Mouse (Mus musculus): ENCODE measurements around the gene Hecw2. TPM values are rescaled to one million over a fixed set of nuclear protein-coding genes. Genes with fewer than 3 reads are reported as not detected.

Hecw2 gene
- polyA plus RNA-seq, 1 experiment from 2014 or later: 4.5 TPM

- H3K4me2 ChIP-seq: no peak overlapping the region
- no peaks in the 10 kb centered on the region for H3K27me3 ChIP-seq
- H3K4me1 ChIP-seq (replicated peaks): no peaks in the 10 kb centered on the region
- no peak for ATAC-seq (replicated peaks; ENCODE audit: insufficient number of reproducible peaks, insufficient read depth, low FRiP score, low read depth)
- no peaks in the 10 kb centered on the region for H3K9me3 ChIP-seq (replicated peaks)
- no peak overlapping the region for H3K4me3 ChIP-seq
- 50% methylated on average over 2 of the region's 2 CpGs for WGBS
- no peak overlapping the region for H3K9ac ChIP-seq
- no peak overlapping the region for H3K27ac ChIP-seq
- H3K36me3 ChIP-seq: no peaks in the 10 kb centered on the region
Observed at GRCm38 (mm10) chr1:53846665-53847237, 348.2 kb downstream of the Hecw2 start.

GRCm38 (mm10) chr1:53845854-53846253, 349.1 kb downstream of the Hecw2 start:
- ATAC-seq (replicated peaks; ENCODE audit: insufficient number of reproducible peaks, insufficient read depth, low FRiP score, low read depth): no peak
- H3K4me1 ChIP-seq (replicated peaks): no peaks in the 10 kb centered on the region
- H3K9ac ChIP-seq: no peak overlapping the region
- no peak overlapping the region for H3K27ac ChIP-seq
- H3K9me3 ChIP-seq (replicated peaks): no peaks in the 10 kb centered on the region
- WGBS: 66% methylated on average over 8 of the region's 8 CpGs
- H3K36me3 ChIP-seq: no peaks in the 10 kb centered on the region
- H3K4me2 ChIP-seq: no peak overlapping the region
- H3K4me3 ChIP-seq: no peak overlapping the region
- H3K27me3 ChIP-seq: no peaks in the 10 kb centered on the region

GRCm38 (mm10) chr1:53844914-53845612, 349.9 kb downstream of the Hecw2 start:
- Histone ChIP-seq H3K36me3 (no peaks in the 10 kb centered on the region), H3K27me3 (no peaks in the 10 kb centered on the region), H3K27ac (no peak overlapping the region), H3K4me1 (replicated peaks) (no peaks in the 10 kb centered on the region), H3K9ac (no peak overlapping the region), H3K4me2 (no peak overlapping the region), H3K9me3 (replicated peaks) (no peaks in the 10 kb centered on the region), H3K4me3 (no peak overlapping the region)
- no peak for ATAC-seq (replicated peaks; ENCODE audit: insufficient number of reproducible peaks, insufficient read depth, low FRiP score, low read depth)
- WGBS: 66% methylated on average over 5 of the region's 5 CpGs

GRCm38 (mm10) chr1:53844122-53844913, 350.6 kb downstream of the Hecw2 start:
- H3K4me1 ChIP-seq (replicated peaks): no peaks in the 10 kb centered on the region
- no peak overlapping the region for H3K4me2 ChIP-seq
- H3K4me3 ChIP-seq: no peak overlapping the region
- 83% methylated on average over 8 of the region's 8 CpGs for WGBS
- H3K27ac ChIP-seq: no peak overlapping the region
- H3K27me3 ChIP-seq: no peaks in the 10 kb centered on the region
- no peak for ATAC-seq (replicated peaks; ENCODE audit: insufficient number of reproducible peaks, insufficient read depth, low FRiP score, low read depth)
- H3K9ac ChIP-seq: no peak overlapping the region
- H3K36me3 ChIP-seq: no peaks in the 10 kb centered on the region
- H3K9me3 ChIP-seq (replicated peaks): no peaks in the 10 kb centered on the region

- no peaks in the 10 kb centered on the region for H3K9me3 ChIP-seq (replicated peaks)
- H3K27ac ChIP-seq: no peak overlapping the region
- no peak overlapping the region for H3K9ac ChIP-seq
- WGBS: 72% methylated on average over 3 of the region's 3 CpGs
- ATAC-seq (replicated peaks; ENCODE audit: insufficient number of reproducible peaks, insufficient read depth, low FRiP score, low read depth): no peak
- H3K4me2 ChIP-seq: no peak overlapping the region
- no peaks in the 10 kb centered on the region for H3K36me3 ChIP-seq
- no peaks in the 10 kb centered on the region for H3K27me3 ChIP-seq
- H3K4me1 ChIP-seq (replicated peaks): no peaks in the 10 kb centered on the region
- H3K4me3 ChIP-seq: no peak overlapping the region
Observed at GRCm38 (mm10) chr1:53843051-53843450, 351.9 kb downstream of the Hecw2 start.

- H3K27me3 ChIP-seq: no peaks in the 10 kb centered on the region
- WGBS: 63% methylated on average over 4 of the region's 4 CpGs
- 0 out of 2 replicates have a peak, but pooled peaks cover 4% of the 10 kb centered on the region for H3K36me3 ChIP-seq
- no peak for ATAC-seq (replicated peaks; ENCODE audit: insufficient number of reproducible peaks, insufficient read depth, low FRiP score, low read depth)
- no peaks in the 10 kb centered on the region for H3K4me1 ChIP-seq (replicated peaks)
- H3K4me2 ChIP-seq: no peak overlapping the region
- no peak overlapping the region for H3K4me3 ChIP-seq
- H3K9ac ChIP-seq: no peak overlapping the region
- H3K27ac ChIP-seq: no peak overlapping the region
- H3K9me3 ChIP-seq (replicated peaks): no peaks in the 10 kb centered on the region
Observed at GRCm38 (mm10) chr1:53841080-53841479, 353.9 kb downstream of the Hecw2 start.

- Histone ChIP-seq H3K9me3 (replicated peaks) (no peaks in the 10 kb centered on the region), H3K4me1 (replicated peaks) (no peaks in the 10 kb centered on the region), H3K27ac (no peak overlapping the region), H3K4me3 (no peak overlapping the region), H3K4me2 (no peak overlapping the region), H3K36me3 (0 out of 2 replicates have a peak, but pooled peaks cover 4% of the 10 kb centered on the region), H3K9ac (no peak overlapping the region), H3K27me3 (no peaks in the 10 kb centered on the region)
- 71% methylated on average over 2 of the region's 2 CpGs for WGBS
- ATAC-seq (replicated peaks; ENCODE audit: insufficient number of reproducible peaks, insufficient read depth, low FRiP score, low read depth): no peak
Observed at GRCm38 (mm10) chr1:53839392-53839791, 355.6 kb downstream of the Hecw2 start.

GRCm38 (mm10) chr1:53838182-53838859, 356.6 kb downstream of the Hecw2 start:
- no peaks in the 10 kb centered on the region for H3K27me3 ChIP-seq
- no peaks in the 10 kb centered on the region for H3K9me3 ChIP-seq (replicated peaks)
- H3K4me1 ChIP-seq (replicated peaks): no peaks in the 10 kb centered on the region
- 83% methylated on average over 8 of the region's 8 CpGs for WGBS
- H3K27ac ChIP-seq: no peak overlapping the region
- ATAC-seq (replicated peaks; ENCODE audit: insufficient number of reproducible peaks, insufficient read depth, low FRiP score, low read depth): no peak
- no peak overlapping the region for H3K9ac ChIP-seq
- H3K36me3 ChIP-seq: 0 out of 2 replicates have a peak, but pooled peaks cover 4% of the 10 kb centered on the region
- H3K4me2 ChIP-seq: no peak overlapping the region
- no peak overlapping the region for H3K4me3 ChIP-seq

- Histone ChIP-seq H3K9ac (no peak overlapping the region), H3K36me3 (0 out of 2 replicates have a peak, but pooled peaks cover 8% of the 10 kb centered on the region), H3K27ac (no peak overlapping the region), H3K9me3 (replicated peaks) (no peaks in the 10 kb centered on the region), H3K4me2 (no peak overlapping the region), H3K4me1 (replicated peaks) (no peaks in the 10 kb centered on the region), H3K27me3 (no peaks in the 10 kb centered on the region), H3K4me3 (no peak overlapping the region)
- no peak for ATAC-seq (replicated peaks; ENCODE audit: insufficient number of reproducible peaks, insufficient read depth, low FRiP score, low read depth)
- 80% methylated on average over 5 of the region's 5 CpGs for WGBS
Observed at GRCm38 (mm10) chr1:53830286-53830685, 364.7 kb downstream of the Hecw2 start.

GRCm38 (mm10) chr1:53829089-53829488, 365.9 kb downstream of the Hecw2 start:
- H3K4me2 ChIP-seq: no peak overlapping the region
- no peak overlapping the region for H3K4me3 ChIP-seq
- no peak overlapping the region for H3K27ac ChIP-seq
- no peaks in the 10 kb centered on the region for H3K27me3 ChIP-seq
- no peak overlapping the region for H3K9ac ChIP-seq
- no peaks in the 10 kb centered on the region for H3K9me3 ChIP-seq (replicated peaks)
- WGBS: 81% methylated on average over 9 of the region's 9 CpGs
- no peak for ATAC-seq (replicated peaks; ENCODE audit: insufficient number of reproducible peaks, insufficient read depth, low FRiP score, low read depth)
- H3K4me1 ChIP-seq (replicated peaks): peaks cover 3% of the 10 kb centered on the region; the same call in 1 of the 2 replicates
- H3K36me3 ChIP-seq: 0 out of 2 replicates have a peak, but pooled peaks cover 8% of the 10 kb centered on the region

All from heart, embryonic 15.5 days (tissue).